ENCODE assay signal across 8 mouse cellular contexts in the genomic region with DNA sequence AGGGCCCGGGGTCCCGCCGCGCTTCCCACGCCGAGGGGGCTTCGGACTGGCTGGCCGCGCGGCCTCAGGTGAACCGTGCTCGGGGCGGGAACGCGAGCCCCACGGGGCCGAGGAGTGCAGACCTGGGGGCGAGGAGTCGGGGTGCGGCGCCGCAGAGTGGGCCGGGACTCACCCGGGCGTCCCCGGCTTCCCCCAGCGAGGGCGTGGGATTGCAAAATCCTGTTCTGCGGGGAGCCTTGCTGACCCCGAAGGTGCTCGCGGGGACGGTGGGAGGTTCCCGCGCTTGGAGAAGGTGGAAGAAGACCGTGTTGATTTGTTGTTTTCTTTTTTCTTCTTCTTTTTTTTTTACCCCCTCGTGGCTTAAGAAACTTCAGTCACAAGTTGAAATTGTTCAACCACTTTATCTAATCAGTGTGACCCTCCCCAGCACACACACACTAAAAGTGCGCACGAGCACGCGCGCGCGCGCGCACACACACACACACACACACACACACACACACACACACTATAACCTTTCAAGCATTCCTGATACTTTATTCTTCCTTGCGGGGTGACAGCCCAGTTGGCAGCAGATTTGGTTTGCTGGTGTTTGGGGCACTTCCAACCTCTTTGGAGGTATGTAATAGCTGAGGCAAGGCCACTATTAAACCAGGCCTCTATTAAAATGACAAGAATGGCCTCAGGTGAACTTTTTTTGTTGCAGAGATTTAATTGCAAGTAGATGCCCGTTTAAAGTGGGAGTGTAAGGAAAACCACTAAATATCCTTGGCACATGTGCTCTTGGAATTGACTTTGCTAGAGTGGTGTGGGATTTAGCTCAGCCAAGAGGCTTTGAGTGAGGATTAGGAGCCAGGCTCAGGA. TPM values are rescaled to one million over a fixed set of nuclear protein-coding genes. Genes with fewer than 3 reads are reported as not detected.
DNase-seq lines count a peak whose midpoint lies in the region; ATAC-seq lines count a peak whose summit lies in the region.

No protein-coding gene starts in this region.

- H3K9me3 ChIP-seq in embryonic facial prominence, embryonic 13.5 days: no peaks in the 10 kb centered on the region
- H3K9me3 ChIP-seq in limb, embryonic 10.5 days (replicated peaks): no peaks in the 10 kb centered on the region
- no peaks in the 10 kb centered on the region for H3K9me3 ChIP-seq in midbrain, embryonic 11.5 days (ENCODE audit: control insufficient read depth, low read length)
- no peaks in the 10 kb centered on the region for H3K9me3 ChIP-seq in stomach, embryonic 16.5 days (replicated peaks; ENCODE audit: control insufficient read depth, low read length)

- H3K27me3 ChIP-seq in embryonic facial prominence, embryonic 13.5 days: no peaks in the 10 kb centered on the region
- no peaks in the 10 kb centered on the region for H3K27me3 ChIP-seq in limb, embryonic 10.5 days (ENCODE audit: low read depth, poor library complexity, severe bottlenecking)
- peaks cover 13% of the 10 kb centered on the region for H3K27me3 ChIP-seq in midbrain, embryonic 11.5 days (ENCODE audit: control insufficient read depth, insufficient read depth, low read length)
- H3K27me3 ChIP-seq in stomach, embryonic 16.5 days (ENCODE audit: control insufficient read depth, insufficient read depth, low read length): no peaks in the 10 kb centered on the region

- H3K4me1 ChIP-seq in embryonic facial prominence, embryonic 13.5 days: peaks cover 40% of the 10 kb centered on the region
- peaks cover 61% of the 10 kb centered on the region for H3K4me1 ChIP-seq in limb, embryonic 10.5 days
- peaks cover 12% of the 10 kb centered on the region for H3K4me1 ChIP-seq in midbrain, embryonic 11.5 days (ENCODE audit: control insufficient read depth, insufficient read depth, low read length)
- peaks cover 27% of the 10 kb centered on the region for H3K4me1 ChIP-seq in stomach, embryonic 16.5 days (ENCODE audit: control insufficient read depth, insufficient read depth, low read length)

- peak overlapping the region; percentile 91 for H3K4me3 ChIP-seq in embryonic facial prominence, embryonic 13.5 days
- peak overlapping the region; percentile 98 for H3K4me3 ChIP-seq in limb, embryonic 10.5 days
- peak overlapping the region; percentile 85 for H3K4me3 ChIP-seq in midbrain, embryonic 11.5 days (ENCODE audit: low read depth, low read length)
- peak overlapping the region; percentile 98 for H3K4me3 ChIP-seq in stomach, embryonic 16.5 days (replicated peaks; ENCODE audit: low read length)

- ATAC-seq in embryonic facial prominence, embryonic 13.5 days (ENCODE audit: insufficient number of reproducible peaks, insufficient read depth, low FRiP score, low TSS enrichment, low read depth): no peak
- no peak for ATAC-seq in midbrain, embryonic 11.5 days (ENCODE audit: low FRiP score)
- peak; percentile 0; the same call in 1 of the 2 replicates for ATAC-seq in stomach, embryonic 16.5 days (ENCODE audit: insufficient read depth, low FRiP score)

- H3K36me3 ChIP-seq in embryonic facial prominence, embryonic 13.5 days: no peaks in the 10 kb centered on the region
- H3K36me3 ChIP-seq in limb, embryonic 10.5 days: no peaks in the 10 kb centered on the region
- H3K36me3 ChIP-seq in midbrain, embryonic 11.5 days (ENCODE audit: control insufficient read depth, insufficient read depth, low read length): no peaks in the 10 kb centered on the region
- no peaks in the 10 kb centered on the region for H3K36me3 ChIP-seq in stomach, embryonic 16.5 days (ENCODE audit: control insufficient read depth, insufficient read depth, low read length)

- intact Hi-C loops in heart, postnatal 36 days (cut with DNase I): loop anchor here (2.0 to 5.0 kb wide), 6 partner anchors 41 to 189 kb away; partner anchors contain the start of gene Mxi1
- intact Hi-C loops in heart, postnatal 14 days (cut with DNase I): loop anchor here (2.0 to 5.0 kb wide), 4 partner anchors 49 to 184 kb away; partner anchors contain the start of gene Xpnpep1

- DNase-seq in heart, adult 18-20 months: peak; percentile 54 to 61
- DNase-seq in heart, postnatal 36 days: no peak
- DNase-seq in adrenal gland, postnatal 25 days: peak; percentile 36
- peak; percentile 20 to 48 for DNase-seq in heart, postnatal 14 days
- DNase-seq in limb, embryonic 10.5 days (ENCODE audit: low spot score): peak; percentile 64
- peak; percentile 90 for DNase-seq in midbrain, embryonic 11.5 days (ENCODE audit: low spot score, missing footprints)

- peak overlapping the region; percentile 94 for H3K27ac ChIP-seq in embryonic facial prominence, embryonic 13.5 days
- H3K27ac ChIP-seq in limb, embryonic 10.5 days: peak overlapping the region; percentile 95
- no peak overlapping the region for H3K27ac ChIP-seq in midbrain, embryonic 11.5 days (ENCODE audit: low read depth, low read length)
- peak overlapping the region; percentile 82 for H3K27ac ChIP-seq in stomach, embryonic 16.5 days (ENCODE audit: low read length)

- H3K4me2 ChIP-seq in embryonic facial prominence, embryonic 13.5 days: peak overlapping the region; percentile 80
- peak overlapping the region; percentile 86 for H3K4me2 ChIP-seq in midbrain, embryonic 11.5 days
- peak overlapping the region; percentile 79 for H3K4me2 ChIP-seq in stomach, embryonic 16.5 days (ENCODE audit: low read depth, low read length)

- H3K9ac ChIP-seq in embryonic facial prominence, embryonic 13.5 days: peak overlapping the region; percentile 91
- peak overlapping the region; percentile 85 for H3K9ac ChIP-seq in midbrain, embryonic 11.5 days (ENCODE audit: low read length)
- peak overlapping the region; percentile 96 for H3K9ac ChIP-seq in stomach, embryonic 16.5 days (ENCODE audit: low read length)

- WGBS in embryonic facial prominence, embryonic 13.5 days: under 1% methylated on average over 48 of the region's 48 CpGs
- WGBS in limb, embryonic 10.5 days: 1% methylated on average over 48 of the region's 48 CpGs
- under 1% methylated on average over 47 of the region's 48 CpGs for WGBS in midbrain, embryonic 11.5 days
- WGBS in stomach, embryonic 16.5 days: under 1% methylated on average over 47 of the region's 48 CpGs

RNA-seq across cellular contexts. Expression of gene Add3, which starts 3.1 kb away (rescaled TPM):
- total RNA-seq in heart, adult 18-20 months (2021): 10 to 100 TPM; 44.3 to 52.5 TPM
- total RNA-seq in heart, postnatal 36 days (2021): 10 to 100 TPM; 45.2 to 48.6 TPM
- 48.3 and 51.8 TPM in 2 replicates for total RNA-seq in adrenal gland, postnatal 25 days (2021)
- 73.8 and 78.4 TPM in 2 replicates for polyA plus RNA-seq in embryonic facial prominence, embryonic 13.5 days (2015; fragmentation: Nextera tagmentation; extraction: Ambion mirVana)
- total RNA-seq in heart, postnatal 14 days (2021): 10 to 100 TPM; 63.4 to 65.2 TPM
- 46.4 and 63.7 TPM in 2 replicates for polyA plus RNA-seq in limb, embryonic 10.5 days (2016; fragmentation: Nextera tagmentation; extraction: Ambion mirVana)
- 49.7 and 53.8 TPM in 2 replicates for polyA plus RNA-seq in midbrain, embryonic 11.5 days (2014; fragmentation: Nextera tagmentation; extraction: Ambion mirVana)
- 82.6 and 84.9 TPM in 2 replicates for polyA plus RNA-seq in stomach, embryonic 16.5 days (2015; fragmentation: Nextera tagmentation; extraction: Ambion mirVana)

Comparison
In these comparisons a context has a peak if more than half of its experiments do, and no peak if none do; other contexts are left out.
1. DNase-seq: peak in heart, adult 18-20 months (2 of 2), adrenal gland, postnatal 25 days (single experiment), heart, postnatal 14 days (2 of 2), limb, embryonic 10.5 days (single experiment) and midbrain, embryonic 11.5 days (single experiment); none in heart, postnatal 36 days (0 of 2).
2. Peak in every context shown above with its lines, with median percentiles within 50 percentile points of each other: H3K4me2 ChIP-seq, H3K4me3 ChIP-seq and H3K9ac ChIP-seq.